15 mouse cellular contexts compared by ENCODE assay signal in genomic region chr4:82364696-82365385, GRCm38 (mm10).
DNase-seq lines count a peak whose midpoint lies in the region; ATAC-seq and TF ChIP-seq lines count a peak whose summit lies in the region.
"Had no signal": no experiment of that assay in that cellular context is flagged by ENCODE, and none has a peak within 500 bp of the region (broad histone marks: within the 10 kb centered on the region; RNA-seq: fewer than 3 reads in every experiment).

No protein-coding gene starts in this region.

- no peak for ATAC-seq in erythroblast, adult 5-6 weeks (replicated peaks; ENCODE audit: low FRiP score, poor library complexity, severe bottlenecking)
- ATAC-seq: activated CD4-positive, CD25-positive, alpha-beta regulatory T cell, adult 4 months had no signal

- DNase-seq in gastrocnemius, adult 2 months = no peak
- no peak for DNase-seq in gastrocnemius, postnatal 10 days
- DNase-seq in layer of hippocampus, adult 2 months (ENCODE audit: low spot score in 2 of 2) = no peak
- DNase-seq in layer of hippocampus, adult 8-10 months (ENCODE audit: low spot score in 2 of 2) = no peak
- DNase-seq in thymus, postnatal 0 days (ENCODE audit: low spot score) = peak; percentile 27
- no peak for DNase-seq in thymus, postnatal 4 days
- no peak for DNase-seq in urinary bladder, adult 2 months (ENCODE audit: low spot score)
- DNase-seq: B cell, adult 2 months; cerebellum, adult 9-11 months; kidney, adult 8-10 months; thymus, adult 18-20 months had no signal

- H3K27ac ChIP-seq in gastrocnemius, adult 2 months = peak overlapping the region; percentile 81
- peak overlapping the region; percentile 61 for H3K27ac ChIP-seq in layer of hippocampus, adult 2 months
- H3K27ac ChIP-seq: embryonic facial prominence, embryonic 13.5 days; limb, embryonic 12.5 days had no signal

- no peak overlapping the region for H3K4me3 ChIP-seq in gastrocnemius, adult 2 months
- no peak overlapping the region for H3K4me3 ChIP-seq in layer of hippocampus, adult 2 months
- H3K4me3 ChIP-seq: embryonic facial prominence, embryonic 13.5 days; limb, embryonic 12.5 days had no signal

- intact Hi-C loops in gastrocnemius, adult 2 months (cut with DNase I) = loop anchor here (5.0 kb wide), 1 partner anchor 142 kb away; no protein-coding TSS in a partner anchor

- TF ChIP-seq CTCF in gastrocnemius, adult 2 months (IDR thresholded peaks at IDR 0.05) = no peak
- TF ChIP-seq CTCF in layer of hippocampus, adult 2 months (conservative IDR thresholded peaks at IDR 0.05) = no peak
